Mouse (Mus musculus) MEL (cell line): ENCODE data around the gene Mill2. TPM values are rescaled to one million over a fixed set of nuclear protein-coding genes. Genes with fewer than 3 reads are reported as not detected.

ENCODE experiments used
- polyA plus RNA-seq, 2 experiments: library from polyadenylated mRNA; stranded (reverse) in 1 of 2; unstranded in 1 of 2; fragments of >175 nt in 1 of 2; fragments of >200 nt in 1 of 2; gene quantifications; 2 replicates each; pipeline versions ENCODE4 v1.2.1 to v1.2.4; 2012; ENCODE audit warnings: low replicate concordance in 2 of 2, low read depth in 1 of 2; ENCODE audit not compliant: insufficient read length in 2 of 2, insufficient read depth in 1 of 2, missing spikeins in 1 of 2
- total RNA-seq: library from RNA; depleted of rRNA; stranded (reverse); fragments of 300-350 nt; gene quantifications from 2 replicates; pipeline ENCODE4 v1.2.3, GENCODE M21; 2012; rRNA removed

Mill2 gene
- total and polyA plus RNA-seq, 3 experiments = 0.08 to 0.13 TPM; not detected in 1

Other genes with a start within 250 kb of the Mill2 start
- gene Psg23, start 223.5 kb upstream of the Mill2 start, total RNA-seq = not detected in 2 replicates
- gene Psg23, start 223.5 kb upstream of the Mill2 start, polyA plus RNA-seq = not detected
- gene Psg21, start 183.2 kb upstream of the Mill2 start, total RNA-seq = not detected in 2 replicates
- not detected for gene Psg21, start 183.2 kb upstream of the Mill2 start, polyA plus RNA-seq
- gene Psg20, start 153.8 kb upstream of the Mill2 start, total RNA-seq = not detected in 2 replicates
- gene Psg20, start 153.8 kb upstream of the Mill2 start, polyA plus RNA-seq = not detected
- not detected in 2 replicates for gene Psg22, start 121.9 kb upstream of the Mill2 start, total RNA-seq
- not detected for gene Psg22, start 121.9 kb upstream of the Mill2 start, polyA plus RNA-seq
- not detected in 2 replicates for gene Psg19, start 41.4 kb upstream of the Mill2 start, total RNA-seq
- gene Psg19, start 41.4 kb upstream of the Mill2 start, polyA plus RNA-seq = under 1 TPM in 1 of 2 experiments, not detected in 1; 0.04 TPM
- gene Psg17, start 18.4 kb upstream of the Mill2 start, total RNA-seq = not detected in 2 replicates
- gene Psg17, start 18.4 kb upstream of the Mill2 start, polyA plus RNA-seq = not detected
- gene Pglyrp1, start 31.4 kb downstream of the Mill2 start, total RNA-seq = not detected in 2 replicates
- under 1 TPM in 1 of 2 experiments, not detected in 1; 0.33 TPM for gene Pglyrp1, start 31.4 kb downstream of the Mill2 start, polyA plus RNA-seq
- gene Ccdc61, start 70.4 kb downstream of the Mill2 start, total RNA-seq = 19.7 TPM in 2 replicates
- gene Ccdc61, start 70.4 kb downstream of the Mill2 start, polyA plus RNA-seq = 10 to 100 TPM in 1 of 2 experiments, not detected in 1; 69.8 TPM
- gene Nova2, start 85.9 kb downstream of the Mill2 start, total RNA-seq = 0.03 and 0.04 TPM in 2 replicates
- gene Nova2, start 85.9 kb downstream of the Mill2 start, polyA plus RNA-seq = under 1 TPM in 1 of 2 experiments, not detected in 1; 0.22 TPM
- gene Nanos2, start 147.4 kb downstream of the Mill2 start, total RNA-seq = not detected in 2 replicates
- gene Nanos2, start 147.4 kb downstream of the Mill2 start, polyA plus RNA-seq = not detected
- 0.95 and 1.2 TPM in 2 replicates for gene Mypop, start 151.3 kb downstream of the Mill2 start, total RNA-seq
- 1 to 10 TPM in 1 of 2 experiments, not detected in 1; 6.5 TPM for gene Mypop, start 151.3 kb downstream of the Mill2 start, polyA plus RNA-seq
- 27.8 and 33.1 TPM in 2 replicates for gene Irf2bp1, start 164.1 kb downstream of the Mill2 start, total RNA-seq
- 10 to 100 TPM in 1 of 2 experiments, not detected in 1; 41.1 TPM for gene Irf2bp1, start 164.1 kb downstream of the Mill2 start, polyA plus RNA-seq
- not detected in 2 replicates for gene Foxa3, start 183.6 kb downstream of the Mill2 start, total RNA-seq
- gene Foxa3, start 183.6 kb downstream of the Mill2 start, polyA plus RNA-seq = not detected
- gene Sympk, start 184.4 kb downstream of the Mill2 start, total RNA-seq = 108 and 122 TPM in 2 replicates
- 100 to 1,000 TPM in 1 of 2 experiments, not detected in 1; 226 TPM for gene Sympk, start 184.4 kb downstream of the Mill2 start, polyA plus RNA-seq
- gene Rsph6a, start 214.7 kb downstream of the Mill2 start, total RNA-seq = 0.16 and 0.23 TPM in 2 replicates
- gene Rsph6a, start 214.7 kb downstream of the Mill2 start, polyA plus RNA-seq = under 1 TPM in 1 of 2 experiments, not detected in 1; 0.04 TPM
- 18.3 and 19.4 TPM in 2 replicates for gene Dmwd, start 236.3 kb downstream of the Mill2 start, total RNA-seq
- gene Dmwd, start 236.3 kb downstream of the Mill2 start, polyA plus RNA-seq = 10 to 100 TPM; 51.5 to 70.3 TPM
- 4.1 and 5.4 TPM in 2 replicates for gene Dmpk, start 243.9 kb downstream of the Mill2 start, total RNA-seq
- gene Dmpk, start 243.9 kb downstream of the Mill2 start, polyA plus RNA-seq = 10 to 100 TPM in 1 of 2 experiments, not detected in 1; 29.3 TPM